Mouse (Mus musculus): ENCODE results near the gene Anks1b. TPM values are rescaled to one million over a fixed set of nuclear protein-coding genes. Genes with fewer than 3 reads are reported as not detected.

The Anks1b gene
- total and polyA plus RNA-seq, 3 experiments = 0.11 TPM; not detected in 2

- TF ChIP-seq GATA2 (IDR thresholded peaks at IDR 0.05; ENCODE audit: borderline replicate concordance, low read depth, low read length) (no peak), TAL1 (conservative IDR thresholded peaks at IDR 0.05; ENCODE audit: low read depth, low read length) (no peak), GATA1 (IDR thresholded peaks at IDR 0.05; ENCODE audit: borderline replicate concordance, low read length) (no peak), CTCF (IDR thresholded peaks at IDR 0.05; ENCODE audit: low read depth, low read length) (no peak), POLR2AphosphoS5 (IDR thresholded peaks at IDR 0.05; ENCODE audit: insufficient replicate concordance, low read depth, low read length) (no peak)
- Histone ChIP-seq H3K4me3 (ENCODE audit: low read depth, low read length) (no peak overlapping the region), H3K4me1 (ENCODE audit: insufficient read depth, low read depth, low read length) (no peaks in the 10 kb centered on the region), H3K36me3 (replicated peaks) (no peaks in the 10 kb centered on the region), H3K9me3 (replicated peaks) (no peaks in the 10 kb centered on the region), H3K27me3 (ENCODE audit: insufficient read depth, low read length) (no peaks in the 10 kb centered on the region)
- no peak for DNase-seq (ENCODE audit: low spot score)
- ATAC-seq (ENCODE audit: extremely low read depth, insufficient number of reproducible peaks, low FRiP score, poor library complexity, severe bottlenecking) = no peak
These were observed 1019.4 kb downstream of the Anks1b start for GRCm38 (mm10) chr10:90892728-90893127.

GRCm38 (mm10) chr10:90897894-90898293, 1024.6 kb downstream of the Anks1b start:
- DNase-seq (ENCODE audit: low spot score) = no peak
- Histone ChIP-seq H3K4me1 (ENCODE audit: insufficient read depth, low read depth, low read length) (no peaks in the 10 kb centered on the region), H3K9me3 (replicated peaks) (no peaks in the 10 kb centered on the region), H3K4me3 (ENCODE audit: low read depth, low read length) (no peak overlapping the region), H3K36me3 (replicated peaks) (no peaks in the 10 kb centered on the region), H3K27me3 (ENCODE audit: insufficient read depth, low read length) (no peaks in the 10 kb centered on the region)
- ATAC-seq (ENCODE audit: extremely low read depth, insufficient number of reproducible peaks, low FRiP score, poor library complexity, severe bottlenecking) = no peak
- TF ChIP-seq GATA2 (IDR thresholded peaks at IDR 0.05; ENCODE audit: borderline replicate concordance, low read depth, low read length) (no peak), POLR2AphosphoS5 (IDR thresholded peaks at IDR 0.05; ENCODE audit: insufficient replicate concordance, low read depth, low read length) (no peak), TAL1 (conservative IDR thresholded peaks at IDR 0.05; ENCODE audit: low read depth, low read length) (no peak), GATA1 (IDR thresholded peaks at IDR 0.05; ENCODE audit: borderline replicate concordance, low read length) (no peak), CTCF (IDR thresholded peaks at IDR 0.05; ENCODE audit: low read depth, low read length) (no peak)

- ATAC-seq (ENCODE audit: extremely low read depth, insufficient number of reproducible peaks, low FRiP score, poor library complexity, severe bottlenecking) (no peak), DNase-seq (ENCODE audit: low spot score) (no peak)
- Histone ChIP-seq H3K4me3 (ENCODE audit: low read depth, low read length) (no peak overlapping the region), H3K27me3 (ENCODE audit: insufficient read depth, low read length) (no peaks in the 10 kb centered on the region), H3K9me3 (replicated peaks) (no peaks in the 10 kb centered on the region), H3K36me3 (replicated peaks) (no peaks in the 10 kb centered on the region), H3K4me1 (ENCODE audit: insufficient read depth, low read depth, low read length) (no peaks in the 10 kb centered on the region)
- TF ChIP-seq GATA2 (IDR thresholded peaks at IDR 0.05; ENCODE audit: borderline replicate concordance, low read depth, low read length) (no peak), CTCF (IDR thresholded peaks at IDR 0.05; ENCODE audit: low read depth, low read length) (no peak)
These were observed 1030.9 kb downstream of the Anks1b start for GRCm38 (mm10) chr10:90904185-90904584.

GRCm38 (mm10) chr10:90907381-90907780, 1034.1 kb downstream of the Anks1b start:
- no peaks in the 10 kb centered on the region for H3K27me3 ChIP-seq (ENCODE audit: insufficient read depth, low read length)
- H3K9me3 ChIP-seq (replicated peaks) = no peaks in the 10 kb centered on the region

GRCm38 (mm10) chr10:90923476-90923875, 1050.2 kb downstream of the Anks1b start:
- Histone ChIP-seq H3K4me3 (ENCODE audit: low read depth, low read length) (no peak overlapping the region), H3K4me1 (ENCODE audit: insufficient read depth, low read depth, low read length) (no peaks in the 10 kb centered on the region), H3K36me3 (replicated peaks) (no peaks in the 10 kb centered on the region), H3K9me3 (replicated peaks) (no peaks in the 10 kb centered on the region), H3K27me3 (ENCODE audit: insufficient read depth, low read length) (no peaks in the 10 kb centered on the region; the same call in 1 of the 2 replicates)
- no peak for DNase-seq (ENCODE audit: low spot score)
- ATAC-seq (ENCODE audit: extremely low read depth, insufficient number of reproducible peaks, low FRiP score, poor library complexity, severe bottlenecking) = no peak
- no peak for TF ChIP-seq CTCF (IDR thresholded peaks at IDR 0.05; ENCODE audit: low read depth, low read length)
- TF ChIP-seq GATA1 (IDR thresholded peaks at IDR 0.05; ENCODE audit: borderline replicate concordance, low read length) = no peak
- no peak for TF ChIP-seq TAL1 (conservative IDR thresholded peaks at IDR 0.05; ENCODE audit: low read depth, low read length)
- TF ChIP-seq POLR2AphosphoS5 (IDR thresholded peaks at IDR 0.05; ENCODE audit: insufficient replicate concordance, low read depth, low read length) = no peak
- no peak for TF ChIP-seq GATA2 (IDR thresholded peaks at IDR 0.05; ENCODE audit: borderline replicate concordance, low read depth, low read length)

More at GRCm38 (mm10) chr10:90907381-90907780, 1034.1 kb downstream of the Anks1b start:
- no peaks in the 10 kb centered on the region for H3K4me1 ChIP-seq (ENCODE audit: insufficient read depth, low read depth, low read length)
- ATAC-seq (ENCODE audit: extremely low read depth, insufficient number of reproducible peaks, low FRiP score, poor library complexity, severe bottlenecking) = no peak
- H3K36me3 ChIP-seq (replicated peaks) = no peaks in the 10 kb centered on the region
- TF ChIP-seq CTCF (IDR thresholded peaks at IDR 0.05; ENCODE audit: low read depth, low read length) = no peak
- no peak for TF ChIP-seq POLR2AphosphoS5 (IDR thresholded peaks at IDR 0.05; ENCODE audit: insufficient replicate concordance, low read depth, low read length)
- no peak for TF ChIP-seq GATA2 (IDR thresholded peaks at IDR 0.05; ENCODE audit: borderline replicate concordance, low read depth, low read length)
- no peak for TF ChIP-seq GATA1 (IDR thresholded peaks at IDR 0.05; ENCODE audit: borderline replicate concordance, low read length)
- TF ChIP-seq TAL1 (conservative IDR thresholded peaks at IDR 0.05; ENCODE audit: low read depth, low read length) = no peak
- DNase-seq (ENCODE audit: low spot score) = no peak
- no peak overlapping the region for H3K4me3 ChIP-seq (ENCODE audit: low read depth, low read length)

- Histone ChIP-seq H3K4me3 (ENCODE audit: low read depth, low read length) (no peak overlapping the region), H3K36me3 (replicated peaks) (no peaks in the 10 kb centered on the region), H3K9me3 (replicated peaks) (no peaks in the 10 kb centered on the region), H3K4me1 (ENCODE audit: insufficient read depth, low read depth, low read length) (no peaks in the 10 kb centered on the region), H3K27me3 (ENCODE audit: insufficient read depth, low read length) (no peaks in the 10 kb centered on the region)
- DNase-seq (ENCODE audit: low spot score) = no peak
- TF ChIP-seq POLR2AphosphoS5 (IDR thresholded peaks at IDR 0.05; ENCODE audit: insufficient replicate concordance, low read depth, low read length) = no peak
- TF ChIP-seq GATA2 (IDR thresholded peaks at IDR 0.05; ENCODE audit: borderline replicate concordance, low read depth, low read length) = no peak
- TF ChIP-seq TAL1 (conservative IDR thresholded peaks at IDR 0.05; ENCODE audit: low read depth, low read length) = no peak
- no peak for TF ChIP-seq GATA1 (IDR thresholded peaks at IDR 0.05; ENCODE audit: borderline replicate concordance, low read length)
- no peak for TF ChIP-seq CTCF (IDR thresholded peaks at IDR 0.05; ENCODE audit: low read depth, low read length)
- ATAC-seq (ENCODE audit: extremely low read depth, insufficient number of reproducible peaks, low FRiP score, poor library complexity, severe bottlenecking) = no peak
These were observed 1059.8 kb downstream of the Anks1b start for GRCm38 (mm10) chr10:90933088-90933487.

All from G1E (cell line).